Mouse (Mus musculus) liver, embryonic 12.5 days (tissue): ENCODE results near the gene Pink1. TPM values are rescaled to one million over a fixed set of nuclear protein-coding genes. Genes with fewer than 3 reads are reported as not detected.
"Not testable (repeated sequence)": the region's sequence is repeated elsewhere in the genome, so short reads cannot be mapped to it uniquely, and the experiment has no call there.

ENCODE experiments used
- ATAC-seq: fragments of 200-750 bp; cut with Nextera tagmentation; 2 replicates; pipeline ENCODE4 v1.8.0; 2017; ENCODE audit warnings: moderate number of reproducible peaks, mild to moderate bottlenecking, moderate library complexity
- H3K27ac ChIP-seq: fragments of 300-500 bp; sonication (generic); 2 replicates; pipeline ENCODE4 v1.5.1; 2016; ENCODE audit warnings: mild to moderate bottlenecking
- H3K27me3 ChIP-seq: fragments of 300-500 bp; sonication (generic); replicated peaks from 2 replicates; pipeline ENCODE4 v1.6.1; 2016; ENCODE audit warnings: mild to moderate bottlenecking, moderate library complexity
- H3K36me3 ChIP-seq: fragments of 300-500 bp; sonication (generic); 2 replicates; pipeline ENCODE4 v1.6.1; 2016; ENCODE audit warnings: mild to moderate bottlenecking, moderate library complexity
- H3K4me1 ChIP-seq: fragments of 300-500 bp; sonication (generic); 2 replicates; pipeline ENCODE4 v1.6.1; 2016
- H3K4me2 ChIP-seq: fragments of 300-500 bp; sonication (generic); 2 replicates; pipeline ENCODE4 v1.6.1; 2016; ENCODE audit warnings: mild to moderate bottlenecking, moderate library complexity
- H3K4me3 ChIP-seq: fragments of 300-500 bp; sonication (generic); 2 replicates; pipeline ENCODE4 v1.5.1; 2016; ENCODE audit warnings: mild to moderate bottlenecking, moderate library complexity
- H3K9ac ChIP-seq: fragments of 300-500 bp; sonication (generic); 2 replicates; pipeline ENCODE4 v1.6.1; 2016; ENCODE audit warnings: mild to moderate bottlenecking, moderate library complexity
- H3K9me3 ChIP-seq: fragments of 300-500 bp; sonication (generic); replicated peaks from 2 replicates; pipeline ENCODE4 v1.6.1; 2016; ENCODE audit warnings: mild to moderate bottlenecking, moderate library complexity
- WGBS: fragments of 180-500 bp; shearing (Covaris S2); methylation state at CpG from one replicate; pipeline ENCODE4 v1.1.7; 2016; ENCODE audit not compliant: insufficient replicate concordance; 5-methylcytosine and 5-hydroxymethylcytosine counted together
- polyA plus RNA-seq: library from polyadenylated mRNA; unstranded; fragments of >200 nt; fragmentation: Nextera tagmentation; extraction: Ambion mirVana; gene quantifications from 2 replicates; pipeline ENCODE4 v1.2.1, GENCODE M21; 2016

The Pink1 gene
- polyA plus RNA-seq, 1 experiment from 2014 or later: 28.8 TPM

DNA sequence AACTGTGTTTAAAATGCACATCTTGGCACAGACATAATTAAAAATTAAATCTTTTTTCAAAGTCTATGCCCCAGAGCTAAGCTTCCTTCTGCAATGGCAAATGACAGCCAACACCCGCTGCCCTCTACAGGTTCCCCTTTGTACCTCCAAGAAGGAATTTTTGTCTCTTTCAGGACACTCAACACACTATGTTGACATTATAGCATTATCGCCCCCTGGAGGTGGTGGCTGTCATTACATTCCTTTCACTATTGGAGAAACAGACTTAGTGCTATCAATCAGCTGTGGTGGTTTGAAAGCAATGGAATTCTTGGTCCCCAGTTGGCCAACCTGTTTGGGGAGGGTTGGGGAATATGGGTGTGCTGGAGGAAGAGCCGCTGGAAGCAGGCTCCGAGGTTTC is 13.9 kb upstream of the Pink1 start:
- no peaks in the 10 kb centered on the region for H3K9me3 ChIP-seq
- H3K4me3 ChIP-seq: no peak overlapping the region
- no peak for ATAC-seq
- no peak overlapping the region for H3K27ac ChIP-seq
- peaks cover 7% of the 10 kb centered on the region; the same call in 1 of the 2 replicates for H3K27me3 ChIP-seq
- peaks cover 17% of the 10 kb centered on the region for H3K4me1 ChIP-seq
- H3K36me3 ChIP-seq: no peaks in the 10 kb centered on the region
- 24% methylated on average over 4 of the region's 4 CpGs for WGBS
- H3K4me2 ChIP-seq: no peak overlapping the region
- no peak overlapping the region for H3K9ac ChIP-seq

DNA sequence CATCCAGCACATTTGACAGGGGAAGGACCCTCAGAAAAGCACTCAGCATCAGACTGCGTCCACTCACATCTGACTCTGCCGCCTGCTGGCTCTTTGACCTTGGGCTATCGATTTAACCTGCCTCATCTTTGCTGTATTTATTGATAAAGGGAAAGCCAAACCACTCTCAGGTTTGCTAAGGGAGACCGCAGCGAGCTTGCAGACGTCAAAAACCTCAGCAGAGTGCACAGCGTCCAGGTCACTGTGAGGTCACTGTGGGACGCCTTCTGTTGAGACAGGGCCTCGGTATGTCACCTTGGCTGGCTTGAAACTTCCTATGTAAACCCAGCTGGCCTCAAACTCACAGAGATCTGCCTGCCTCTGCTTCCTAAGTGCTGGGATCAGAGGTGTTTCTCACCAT is 11.2 kb upstream of the Pink1 start:
- H3K4me1 ChIP-seq: peaks cover 9% of the 10 kb centered on the region; the same call in 1 of the 2 replicates
- 68% methylated on average over 9 of the region's 9 CpGs for WGBS
- H3K9me3 ChIP-seq: no peaks in the 10 kb centered on the region
- no peak overlapping the region for H3K27ac ChIP-seq
- H3K4me3 ChIP-seq: no peak overlapping the region
- H3K4me2 ChIP-seq: no peak overlapping the region
- peaks cover 7% of the 10 kb centered on the region; the same call in 1 of the 2 replicates for H3K27me3 ChIP-seq
- ATAC-seq: no peak
- no peak overlapping the region for H3K9ac ChIP-seq
- H3K36me3 ChIP-seq: no peaks in the 10 kb centered on the region

DNA sequence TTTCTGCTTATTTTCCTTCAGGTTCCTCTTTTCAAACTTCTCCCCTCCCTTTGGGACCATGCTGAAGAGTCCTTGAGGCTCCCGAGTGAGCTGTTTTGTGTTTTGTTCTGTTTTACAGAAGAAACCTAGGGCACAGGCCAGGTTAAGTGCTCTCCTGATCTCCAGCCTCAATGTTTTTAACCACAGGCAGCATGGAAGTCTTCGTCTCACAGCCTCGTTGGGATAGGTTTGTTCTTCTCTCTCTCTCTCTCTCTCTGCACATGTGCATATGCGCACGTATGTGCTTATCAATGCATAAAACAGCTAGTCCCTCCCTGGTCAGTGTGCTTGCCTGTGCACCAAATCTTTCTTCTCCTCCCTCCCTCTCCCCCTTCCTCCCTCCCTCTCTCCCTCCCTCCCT is 10.8 kb upstream of the Pink1 start:
- H3K4me3 ChIP-seq: no peak overlapping the region
- H3K4me1 ChIP-seq: peaks cover 9% of the 10 kb centered on the region; the same call in 1 of the 2 replicates
- H3K9ac ChIP-seq: no peak overlapping the region
- no peaks in the 10 kb centered on the region for H3K36me3 ChIP-seq
- H3K27me3 ChIP-seq: peaks cover 10% of the 10 kb centered on the region
- H3K4me2 ChIP-seq: no peak overlapping the region
- no peak overlapping the region for H3K27ac ChIP-seq
- H3K9me3 ChIP-seq: no peaks in the 10 kb centered on the region
- 44% methylated on average over 5 of the region's 5 CpGs for WGBS
- ATAC-seq: no peak

DNA sequence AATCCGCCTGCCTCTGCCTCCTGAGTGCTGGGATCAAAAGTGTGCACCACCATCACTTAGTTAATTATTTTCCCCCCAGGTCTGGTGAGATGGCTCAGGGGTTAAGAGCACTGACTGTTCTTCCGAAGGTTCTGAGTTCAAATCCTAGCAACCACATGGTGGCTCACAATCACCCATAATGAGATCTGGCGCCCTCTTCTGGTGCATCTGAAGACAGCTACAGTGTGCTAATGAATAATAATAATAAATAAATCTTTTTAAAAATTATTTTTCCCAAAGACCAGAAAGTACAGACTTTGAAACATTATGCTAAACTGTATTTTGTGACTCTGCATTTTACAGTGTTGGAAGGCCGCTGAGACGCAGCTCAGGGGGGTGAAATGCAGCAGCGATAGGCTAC is 9.5 kb upstream of the Pink1 start:
- no peak for ATAC-seq
- Histone ChIP-seq H3K4me1 (peaks cover 9% of the 10 kb centered on the region; the same call in 1 of the 2 replicates), H3K4me3 (no peak overlapping the region), H3K4me2 (no peak overlapping the region), H3K9me3 (no peaks in the 10 kb centered on the region), H3K27ac (no peak overlapping the region), H3K36me3 (no peaks in the 10 kb centered on the region), H3K27me3 (peaks cover 15% of the 10 kb centered on the region), H3K9ac (no peak overlapping the region)
- WGBS: 75% methylated on average over 6 of the region's 6 CpGs

DNA sequence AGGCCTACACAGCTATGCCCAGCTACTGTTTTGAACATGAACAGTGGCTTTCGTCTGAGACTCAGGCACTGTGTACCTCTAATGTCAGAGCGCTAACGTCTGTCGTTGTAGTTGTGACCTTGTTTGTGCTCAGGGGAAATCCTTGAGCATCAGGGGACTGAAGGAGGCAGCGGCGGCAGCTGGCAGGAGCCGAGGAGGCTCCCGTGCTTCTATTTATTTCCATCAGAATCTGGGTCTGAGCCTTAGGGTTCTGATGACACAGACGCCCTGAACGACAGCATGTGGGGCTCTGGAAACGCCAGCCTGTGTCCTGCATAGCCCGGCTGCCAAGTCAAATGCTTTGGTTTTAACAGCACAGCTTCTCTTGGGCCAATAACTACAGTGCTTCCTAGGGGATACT is 8.9 kb upstream of the Pink1 start:
- H3K4me1 ChIP-seq: peaks cover 9% of the 10 kb centered on the region; the same call in 1 of the 2 replicates
- no peaks in the 10 kb centered on the region for H3K9me3 ChIP-seq
- no peak for ATAC-seq
- H3K27me3 ChIP-seq: peaks cover 21% of the 10 kb centered on the region
- H3K4me2 ChIP-seq: no peak overlapping the region
- 77% methylated on average over 12 of the region's 12 CpGs for WGBS
- H3K9ac ChIP-seq: no peak overlapping the region
- H3K27ac ChIP-seq: no peak overlapping the region
- no peak overlapping the region for H3K4me3 ChIP-seq
- H3K36me3 ChIP-seq: no peaks in the 10 kb centered on the region

DNA sequence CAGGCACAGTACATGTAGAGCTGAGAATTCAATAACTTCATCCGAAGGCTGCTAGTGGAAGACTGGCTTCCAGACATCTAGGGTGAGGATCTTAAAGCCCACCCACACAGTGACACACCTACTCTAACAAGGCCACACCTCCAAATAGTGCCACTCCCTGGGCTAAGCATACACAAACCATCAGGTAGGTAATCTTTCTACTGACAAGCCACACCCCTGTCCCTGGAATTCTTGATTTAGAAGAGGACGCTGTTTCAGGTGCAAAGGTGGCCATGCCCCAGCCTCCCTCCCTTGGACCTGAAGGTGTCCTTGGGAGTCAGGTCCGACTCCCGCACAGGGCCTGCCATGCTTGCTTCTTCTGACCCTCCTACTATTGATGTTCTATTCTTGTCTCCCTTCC is 7.0 kb upstream of the Pink1 start:
- 67% methylated on average over 4 of the region's 4 CpGs for WGBS
- no peaks in the 10 kb centered on the region for H3K36me3 ChIP-seq

DNA sequence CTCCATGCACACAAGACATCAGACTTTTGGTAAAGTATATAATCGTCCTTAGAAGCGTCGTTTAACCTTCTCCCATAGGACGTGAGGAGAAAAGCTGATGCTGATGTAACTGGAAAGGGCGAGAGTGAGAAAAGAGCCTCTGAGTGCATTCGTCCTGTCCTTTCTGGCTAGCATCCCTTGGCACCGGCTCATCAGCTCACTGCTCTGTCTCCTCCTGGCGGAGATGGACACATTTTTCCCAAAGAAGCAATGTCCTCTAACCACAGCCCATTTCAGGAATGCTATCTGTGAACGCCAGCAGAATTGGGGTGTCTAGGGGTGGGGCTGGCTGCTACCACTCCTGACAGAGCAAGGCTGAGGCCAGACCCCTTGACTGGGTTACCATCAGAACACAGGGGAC is 5.5 kb upstream of the Pink1 start:
- ATAC-seq: no peak
- H3K27me3 ChIP-seq: peaks cover 28% of the 10 kb centered on the region
- no peaks in the 10 kb centered on the region for H3K9me3 ChIP-seq
- WGBS: 57% methylated on average over 9 of the region's 9 CpGs
- no peak overlapping the region for H3K4me2 ChIP-seq
- no peak overlapping the region for H3K4me3 ChIP-seq
- H3K4me1 ChIP-seq: peaks cover 8% of the 10 kb centered on the region
- H3K9ac ChIP-seq: no peak overlapping the region
- H3K36me3 ChIP-seq: no peaks in the 10 kb centered on the region
- no peak overlapping the region for H3K27ac ChIP-seq

More for the DNA sequence above, 7.0 kb upstream of the Pink1 start:
- no peak for ATAC-seq
- H3K27ac ChIP-seq: no peak overlapping the region
- H3K27me3 ChIP-seq: peaks cover 28% of the 10 kb centered on the region
- H3K9me3 ChIP-seq: no peaks in the 10 kb centered on the region
- H3K4me2 ChIP-seq: no peak overlapping the region
- peaks cover 11% of the 10 kb centered on the region for H3K4me1 ChIP-seq
- H3K4me3 ChIP-seq: no peak overlapping the region
- H3K9ac ChIP-seq: no peak overlapping the region

DNA sequence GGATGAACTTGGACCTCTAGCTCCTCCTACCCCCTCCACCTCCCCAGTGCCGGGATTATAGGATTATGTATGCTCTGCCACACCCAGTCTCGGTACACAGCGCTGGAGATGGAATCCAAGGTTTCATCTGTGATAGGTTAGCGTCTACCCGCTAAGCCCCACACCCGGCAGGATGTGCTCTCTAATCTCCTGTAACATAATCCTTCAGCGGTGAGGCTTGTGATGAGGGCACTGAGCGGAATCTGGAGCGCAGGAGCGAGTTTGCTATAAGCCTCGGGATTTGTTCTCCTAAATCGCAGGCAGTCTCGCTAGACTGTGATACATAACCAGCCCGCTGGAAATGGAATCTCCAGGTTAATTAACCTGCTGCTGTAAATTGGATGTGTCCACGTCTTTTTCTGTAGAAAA is 4.2 kb upstream of the Pink1 start:
- no peak overlapping the region for H3K4me3 ChIP-seq
- 25% methylated on average over 15 of the region's 15 CpGs for WGBS
- no peak overlapping the region for H3K4me2 ChIP-seq

DNA sequence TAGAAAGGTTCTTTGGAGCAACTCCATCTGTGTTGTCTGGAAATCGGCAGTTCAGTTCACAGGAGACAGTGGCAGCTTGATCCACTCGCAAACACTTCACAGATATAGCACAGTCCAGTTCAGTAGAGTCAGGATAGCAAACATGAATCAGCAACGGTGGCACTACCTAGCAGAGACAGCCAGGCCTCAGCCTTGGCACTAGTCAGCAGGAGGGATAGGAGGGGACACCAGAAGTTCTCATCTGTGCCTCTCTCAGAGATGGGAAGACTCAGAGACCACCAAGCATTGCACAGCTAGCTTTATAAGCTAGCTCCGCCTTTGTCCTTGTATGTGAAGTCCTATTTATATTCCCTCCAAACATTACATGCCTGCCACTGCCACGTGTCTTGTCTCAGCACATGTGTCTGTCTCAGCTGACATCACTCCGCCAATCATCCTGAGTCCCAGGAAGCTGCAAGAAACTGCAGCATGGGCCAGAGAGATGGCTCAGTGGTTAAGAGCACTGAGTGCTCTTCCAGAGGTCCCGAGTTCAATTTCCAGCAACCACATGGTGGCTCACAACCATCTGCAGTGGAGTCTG is 1.9 kb upstream of the Pink1 start:
- WGBS: 58% methylated on average over 7 of the region's 7 CpGs
- Histone ChIP-seq H3K4me2 (peak overlapping the region; percentile 58), H3K4me1 (peaks cover 32% of the 10 kb centered on the region), H3K9ac (peak overlapping the region; percentile 52), H3K36me3 (no peaks in the 10 kb centered on the region), H3K9me3 (no peaks in the 10 kb centered on the region), H3K27ac (peak overlapping the region; percentile 75), H3K4me3 (peak overlapping the region; percentile 54), H3K27me3 (peaks cover 28% of the 10 kb centered on the region)
- no peak for ATAC-seq

More for the DNA sequence above, 4.2 kb upstream of the Pink1 start:
- Histone ChIP-seq H3K27ac (no peak overlapping the region), H3K4me1 (peaks cover 17% of the 10 kb centered on the region), H3K27me3 (peaks cover 28% of the 10 kb centered on the region), H3K9ac (no peak overlapping the region), H3K36me3 (no peaks in the 10 kb centered on the region), H3K9me3 (no peaks in the 10 kb centered on the region)
- no peak for ATAC-seq

DNA sequence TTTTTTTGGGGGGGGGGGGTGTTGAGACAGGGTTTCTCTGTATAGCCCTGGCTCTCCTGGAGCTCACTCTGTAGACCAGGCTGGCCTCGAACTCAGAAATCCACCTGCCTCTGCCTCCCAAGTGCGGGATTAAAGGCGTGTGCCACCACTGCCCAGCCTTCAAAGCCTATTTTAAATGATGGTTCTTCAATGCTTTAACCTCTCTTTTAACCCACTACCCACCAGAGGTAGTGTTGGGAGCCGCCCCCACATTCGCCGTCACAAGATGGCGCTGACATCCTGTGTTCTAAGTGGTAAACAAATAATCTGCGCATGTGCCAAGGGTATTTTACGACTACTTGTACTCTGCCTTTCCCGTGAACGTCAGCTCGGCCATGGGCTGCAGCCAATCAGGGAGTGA is 1.0 kb upstream of the Pink1 start:
- not testable (repeated sequence) for H3K4me3 ChIP-seq, ATAC-seq, H3K36me3 ChIP-seq, H3K9me3 ChIP-seq, H3K9ac ChIP-seq
- peak overlapping the region; percentile 34 for H3K4me2 ChIP-seq
- WGBS: 49% methylated on average over 8 of the region's 12 CpGs
- peaks cover 28% of the 10 kb centered on the region for H3K27me3 ChIP-seq
- peaks cover 32% of the 10 kb centered on the region for H3K4me1 ChIP-seq
- H3K27ac ChIP-seq: peak overlapping the region; percentile 97

DNA sequence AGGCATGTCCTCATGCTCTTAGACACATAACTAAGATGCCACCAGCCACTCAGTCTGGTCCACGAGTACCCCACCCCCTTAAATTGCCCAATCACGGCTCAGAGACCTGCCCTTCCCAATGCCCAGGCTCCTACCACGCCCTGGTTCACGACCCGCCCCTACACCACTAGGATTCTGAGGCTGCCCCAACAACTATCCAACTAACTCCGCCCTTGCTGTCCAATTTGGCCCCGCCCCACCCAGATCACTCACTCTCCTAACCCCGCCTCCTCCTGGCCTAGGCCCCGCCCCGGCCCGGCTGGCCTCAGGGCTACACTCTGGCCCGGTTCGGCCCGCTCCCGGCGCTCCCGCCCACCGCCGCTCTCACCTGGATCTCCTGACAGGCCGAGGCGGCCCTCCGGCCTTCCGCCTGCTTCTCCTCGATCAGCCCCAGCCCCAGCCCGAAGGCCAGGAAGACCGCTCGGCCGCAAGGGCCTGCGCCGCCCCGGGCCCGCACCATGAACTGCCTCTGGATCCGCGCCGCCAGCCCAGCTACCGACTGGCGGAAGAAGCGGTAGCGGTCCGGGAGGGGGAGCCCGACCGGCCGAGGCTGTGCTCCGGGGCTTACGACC is 536 bp downstream of the Pink1 start:
- Histone ChIP-seq H3K9ac (peak overlapping the region; percentile 96), H3K4me2 (peak overlapping the region; percentile 85), H3K36me3 (no peaks in the 10 kb centered on the region), H3K27me3 (peaks cover 12% of the 10 kb centered on the region), H3K4me1 (peaks cover 38% of the 10 kb centered on the region), H3K9me3 (no peaks in the 10 kb centered on the region), H3K27ac (peak overlapping the region; percentile 97), H3K4me3 (peak overlapping the region; percentile 78)
- peak; percentile 93 for ATAC-seq
- WGBS: under 1% methylated on average over 44 of the region's 45 CpGs

DNA sequence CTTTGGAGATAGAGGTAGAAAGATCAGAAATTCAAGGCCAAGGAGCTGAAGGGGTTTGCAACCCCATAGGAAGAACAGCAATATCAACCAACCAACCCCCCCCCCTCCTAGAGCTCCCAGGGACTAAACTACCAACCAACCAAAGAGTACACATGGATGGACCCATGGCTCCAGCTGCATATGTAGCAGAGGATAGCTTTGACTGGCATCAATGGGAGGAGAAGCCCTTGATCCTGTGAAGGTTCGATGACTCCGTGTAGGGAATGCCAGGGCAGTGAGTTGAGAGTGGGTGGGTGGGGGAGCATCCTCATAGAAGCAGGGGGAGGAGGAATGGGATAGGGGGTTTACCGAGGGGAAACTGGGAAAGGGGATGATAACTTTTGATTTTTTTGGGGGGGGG is 1.7 kb downstream of the Pink1 start:
- peaks cover under 1% of the 10 kb centered on the region; the same call in 1 of the 2 replicates for H3K27me3 ChIP-seq
- no peak overlapping the region for H3K27ac ChIP-seq
- no peaks in the 10 kb centered on the region for H3K36me3 ChIP-seq
- no peak overlapping the region for H3K9ac ChIP-seq
- WGBS: 78% methylated on average over 3 of the region's 3 CpGs
- H3K4me3 ChIP-seq: no peak overlapping the region
- H3K9me3 ChIP-seq: no peaks in the 10 kb centered on the region
- no peak overlapping the region for H3K4me2 ChIP-seq
- ATAC-seq: no peak
- peaks cover 38% of the 10 kb centered on the region for H3K4me1 ChIP-seq
